Mouse (Mus musculus) stomach, postnatal 0 days (tissue): ENCODE measurements around the gene Auts2.

Experiments
- CTCF ChIP-seq: IDR thresholded peaks from 2 replicates; pipeline ENCODE4 v1.5.1; 2016; ENCODE audit warnings: antibody characterized with exemption, low read depth, mild to moderate bottlenecking, moderate library complexity
- EP300 ChIP-seq: optimal IDR thresholded peaks from 2 replicates; pipeline ENCODE3; 2016; ENCODE audit warnings: antibody characterized with exemption

DNA sequence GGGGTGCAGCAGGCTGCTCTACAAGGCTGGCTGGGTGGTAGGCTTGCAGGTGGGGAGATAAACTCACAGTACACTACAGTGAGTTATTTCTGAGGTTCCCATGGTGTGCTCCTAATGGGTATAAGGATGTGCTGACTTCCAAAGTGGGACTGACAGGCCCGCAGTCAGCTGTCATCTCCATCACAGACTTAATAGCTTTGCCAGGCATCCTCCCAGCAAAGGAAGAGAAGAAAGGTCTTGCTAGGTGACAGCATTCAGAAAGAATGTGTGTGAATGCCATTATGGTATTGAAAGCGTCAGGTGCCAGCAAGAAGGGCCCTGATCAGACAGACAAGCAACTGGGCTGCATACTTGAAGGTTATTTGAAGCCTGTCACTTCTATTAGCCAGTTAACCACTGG is 900.4 kb downstream of the Auts2 start:
- TF ChIP-seq EP300: no peak
- no peak for TF ChIP-seq CTCF
